Mouse (Mus musculus) limb, embryonic 11.5 days (tissue): ENCODE data around the gene Rpl9-ps1. TPM values are rescaled to one million over a fixed set of nuclear protein-coding genes. Genes with fewer than 3 reads are reported as not detected.

Experiments used
- ATAC-seq: fragments of 200-750 bp; cut with Nextera tagmentation; 2 replicates; pipeline ENCODE4 v1.8.0; 2017; ENCODE audit warnings: low read depth; ENCODE audit not compliant: insufficient number of reproducible peaks, low FRiP score, low TSS enrichment
- DNase-seq: peaks from one replicate; pipeline ENCODE4 v3.0.0-alpha.2; 2015; ENCODE audit warnings: low spot score
- H3K27ac ChIP-seq: fragments of 300-500 bp; sonication (generic); replicated peaks from 2 replicates; pipeline ENCODE4 v1.5.1; 2014; ENCODE audit warnings: low read depth, mild to moderate bottlenecking, low read length
- H3K27me3 ChIP-seq: fragments of 300-500 bp; sonication (generic); 2 replicates; pipeline ENCODE4 v1.6.1; 2014; ENCODE audit warnings: mild to moderate bottlenecking, low read length, mixed read lengths; ENCODE audit not compliant: control insufficient read depth, insufficient read depth
- H3K36me3 ChIP-seq: fragments of 300-500 bp; sonication (generic); 2 replicates; pipeline ENCODE4 v1.6.1; 2014; ENCODE audit warnings: mild to moderate bottlenecking, low read length, moderate library complexity, mixed read lengths; ENCODE audit not compliant: control insufficient read depth, insufficient read depth
- H3K4me1 ChIP-seq: fragments of 300-500 bp; sonication (generic); 2 replicates; pipeline ENCODE4 v1.6.1; 2014; ENCODE audit warnings: low read length, mixed read lengths; ENCODE audit not compliant: control insufficient read depth, insufficient read depth
- H3K4me2 ChIP-seq: fragments of 300-500 bp; sonication (generic); 2 replicates; pipeline ENCODE4 v1.6.1; 2014; ENCODE audit warnings: low read depth, mild to moderate bottlenecking, moderate library complexity; ENCODE audit not compliant: severe bottlenecking
- H3K4me3 ChIP-seq: fragments of 300-500 bp; sonication (generic); 2 replicates; pipeline ENCODE4 v1.5.1; 2014; ENCODE audit warnings: low read depth, low read length
- H3K9ac ChIP-seq: fragments of 300-500 bp; sonication (generic); 2 replicates; pipeline ENCODE4 v1.6.1; 2014; ENCODE audit warnings: mild to moderate bottlenecking, low read length
- H3K9me3 ChIP-seq: fragments of 300-500 bp; sonication (generic); 2 replicates; pipeline ENCODE4 v1.6.1; 2016; ENCODE audit warnings: low read length; ENCODE audit not compliant: control insufficient read depth
- WGBS: fragments of 180-500 bp; shearing (Covaris S2); extraction: QIAGEN DNeasy Blood & Tissue Kit; methylation state at CpG from one replicate; pipeline ENCODE4 v1.1.7; 2014; 5-methylcytosine and 5-hydroxymethylcytosine counted together
- polyA plus RNA-seq: library from polyadenylated mRNA; unstranded; fragments of >200 nt; fragmentation: Nextera tagmentation; extraction: Ambion mirVana; gene quantifications from 2 replicates; pipeline ENCODE4 v1.2.1, GENCODE M21; 2014

Rpl9-ps1 gene
- polyA plus RNA-seq, 1 experiment from 2014 or later: not detected

DNA sequence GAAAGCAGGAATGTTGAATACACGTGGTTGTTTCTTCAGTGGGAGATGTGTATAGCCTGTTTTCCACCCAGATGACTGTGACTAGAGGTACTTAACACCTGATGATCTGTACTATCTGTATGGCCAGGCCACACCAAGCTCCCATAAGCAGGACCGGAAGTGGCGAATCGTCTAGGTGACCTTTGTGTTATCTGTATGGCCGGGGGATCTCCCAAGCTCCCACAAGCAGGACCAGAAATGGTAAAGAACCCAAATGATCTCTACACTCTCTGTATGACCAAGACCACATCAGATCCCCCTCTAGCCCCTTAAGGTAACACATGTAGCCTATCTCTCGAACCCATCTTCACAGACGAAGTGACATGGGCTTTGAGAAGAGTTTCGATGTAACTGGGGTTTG is 9.2 kb upstream of the Rpl9-ps1 start:
- H3K27ac ChIP-seq: no peak overlapping the region
- ATAC-seq: no peak
- H3K36me3 ChIP-seq: no peaks in the 10 kb centered on the region
- no peak overlapping the region for H3K9ac ChIP-seq
- H3K9me3 ChIP-seq: no peaks in the 10 kb centered on the region
- no peak for DNase-seq
- no peak overlapping the region for H3K4me3 ChIP-seq
- WGBS: 90% methylated on average over 8 of the region's 8 CpGs
- H3K27me3 ChIP-seq: no peaks in the 10 kb centered on the region
- no peaks in the 10 kb centered on the region for H3K4me1 ChIP-seq
- H3K4me2 ChIP-seq: no peak overlapping the region

DNA sequence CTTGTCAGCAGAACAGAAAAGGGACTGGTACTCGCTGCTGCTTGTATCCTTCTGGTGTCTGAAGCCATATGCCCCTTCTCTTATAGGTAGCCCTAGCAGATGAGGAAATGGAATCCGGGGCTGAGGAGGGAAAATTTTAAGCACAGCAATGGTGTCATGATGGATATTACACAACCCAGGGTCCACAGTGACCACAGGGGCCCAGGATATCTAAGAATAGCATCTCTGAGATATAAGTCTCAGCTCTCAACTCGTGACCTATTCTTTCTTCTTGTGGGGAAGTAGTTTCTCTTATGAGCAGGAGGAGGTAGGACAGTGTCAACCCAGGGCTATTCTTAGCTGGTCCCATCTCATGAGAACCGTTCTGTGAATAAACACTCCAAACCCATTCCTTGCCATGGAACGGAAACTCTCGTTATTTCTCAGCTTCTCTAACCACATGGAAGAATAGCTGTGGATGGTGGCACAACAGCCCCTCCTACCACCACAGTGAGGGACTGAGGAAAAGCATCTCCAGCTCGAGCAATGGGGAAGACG is 4.0 kb upstream of the Rpl9-ps1 start, which contains the start of gene Ccl3:
Gene Ccl3 (minus strand): TSS at position 51 of the 537 bp plus-strand sequence.
- H3K9ac ChIP-seq: no peak within 1 kb of the TSS
- H3K27me3 ChIP-seq: no peaks in the 10 kb centered on the region
- H3K36me3 ChIP-seq: no peaks in the 10 kb centered on the region
- no peak within 1 kb of the TSS for H3K27ac ChIP-seq
- no peaks in the 10 kb centered on the region for H3K4me1 ChIP-seq
- ATAC-seq (no peak), DNase-seq (no peak)
- H3K4me2 ChIP-seq: no peak within 1 kb of the TSS
- H3K9me3 ChIP-seq: no peaks in the 10 kb centered on the region
- H3K4me3 ChIP-seq: no peak within 1 kb of the TSS
- 82% methylated on average over 8 of the region's 8 CpGs for WGBS

DNA sequence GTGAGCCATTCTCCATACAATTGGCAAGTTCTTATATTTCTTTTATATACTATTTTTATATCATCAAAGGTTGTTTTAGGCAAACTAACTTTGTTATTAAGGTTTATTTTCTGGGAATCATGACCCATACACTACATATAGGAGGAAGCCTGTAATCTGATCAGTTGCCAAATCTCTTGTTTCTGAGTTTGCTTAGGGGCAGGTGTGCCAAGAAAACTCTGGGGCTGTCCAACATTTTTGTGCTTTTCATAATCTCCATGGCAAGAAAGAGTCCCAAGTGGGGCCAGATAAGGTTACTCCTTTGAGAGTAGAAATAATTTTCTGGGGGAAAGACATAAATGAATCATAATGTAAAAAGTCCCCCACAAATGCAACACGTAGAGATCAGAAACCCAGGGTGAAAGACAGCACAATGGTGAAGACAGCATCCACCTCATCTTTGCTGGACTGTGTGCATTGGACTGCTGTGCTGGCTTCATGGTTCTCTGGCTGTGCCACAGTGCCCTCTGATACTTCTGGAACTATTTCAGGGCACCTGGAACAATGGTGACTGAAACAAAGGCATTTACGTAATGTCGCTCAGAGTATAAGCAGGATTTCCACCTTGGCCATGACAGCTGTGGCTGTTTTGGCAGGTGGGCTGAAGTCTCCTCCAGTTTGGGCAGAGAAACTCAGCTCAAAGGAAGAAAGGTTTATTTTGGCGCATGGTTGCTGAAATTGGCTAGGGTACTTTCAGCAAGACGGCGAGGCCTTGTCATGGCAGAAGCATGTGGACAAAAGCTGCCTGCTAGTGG is 1.1 kb upstream of the Rpl9-ps1 start:
- Histone ChIP-seq H3K4me3 (no peak overlapping the region), H3K4me1 (no peaks in the 10 kb centered on the region), H3K27me3 (no peaks in the 10 kb centered on the region), H3K27ac (no peak overlapping the region), H3K9me3 (no peaks in the 10 kb centered on the region), H3K4me2 (no peak overlapping the region), H3K9ac (no peak overlapping the region), H3K36me3 (no peaks in the 10 kb centered on the region)
- DNase-seq: no peak
- 93% methylated on average over 6 of the region's 6 CpGs for WGBS
- no peak for ATAC-seq

DNA sequence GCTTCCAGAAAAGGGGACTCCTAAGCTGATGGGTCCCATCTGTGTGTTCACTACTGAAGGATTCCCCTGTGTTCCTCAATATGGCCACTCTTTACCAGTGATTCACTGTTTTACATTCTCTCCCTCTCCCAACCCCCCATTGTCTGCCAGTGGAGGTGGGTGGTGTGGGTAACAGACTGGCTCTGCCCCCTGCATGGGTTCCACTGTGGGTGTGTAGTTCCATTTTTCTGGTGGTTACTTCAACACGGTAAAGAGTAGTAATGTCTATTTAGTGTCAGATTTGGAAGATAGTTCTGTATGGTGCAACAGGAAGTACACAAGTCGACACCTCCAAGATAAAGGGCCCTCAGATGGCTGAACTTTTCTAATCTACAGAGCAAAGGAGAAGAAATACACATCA is 4.2 kb downstream of the Rpl9-ps1 start:
- DNase-seq (no peak), ATAC-seq (no peak)
- WGBS: 86% methylated on average over 2 of the region's 2 CpGs
- Histone ChIP-seq H3K4me3 (no peak overlapping the region), H3K27me3 (no peaks in the 10 kb centered on the region), H3K4me1 (no peaks in the 10 kb centered on the region), H3K9ac (no peak overlapping the region), H3K27ac (no peak overlapping the region), H3K9me3 (no peaks in the 10 kb centered on the region), H3K36me3 (no peaks in the 10 kb centered on the region), H3K4me2 (no peak overlapping the region)

DNA sequence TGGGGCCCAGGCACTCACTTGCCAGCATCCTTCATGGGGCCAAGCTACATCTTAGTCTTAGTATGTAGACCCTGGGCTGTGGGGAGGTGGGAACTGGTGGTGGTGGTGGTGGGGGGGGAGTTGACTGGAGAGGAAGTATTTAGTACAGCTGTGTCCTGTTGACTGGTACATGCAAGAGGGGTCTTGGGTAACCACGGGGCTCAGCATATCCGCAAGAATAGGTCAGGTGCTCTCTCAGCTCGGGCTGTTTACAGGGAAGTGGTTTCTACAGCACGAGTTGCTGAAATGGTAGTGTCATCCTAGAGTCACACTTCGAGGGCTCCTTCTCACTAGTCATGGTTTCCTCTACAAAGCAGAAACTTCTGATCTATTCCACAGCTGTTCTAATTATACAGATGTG is 5.3 kb downstream of the Rpl9-ps1 start:
- ATAC-seq: no peak

DNA sequence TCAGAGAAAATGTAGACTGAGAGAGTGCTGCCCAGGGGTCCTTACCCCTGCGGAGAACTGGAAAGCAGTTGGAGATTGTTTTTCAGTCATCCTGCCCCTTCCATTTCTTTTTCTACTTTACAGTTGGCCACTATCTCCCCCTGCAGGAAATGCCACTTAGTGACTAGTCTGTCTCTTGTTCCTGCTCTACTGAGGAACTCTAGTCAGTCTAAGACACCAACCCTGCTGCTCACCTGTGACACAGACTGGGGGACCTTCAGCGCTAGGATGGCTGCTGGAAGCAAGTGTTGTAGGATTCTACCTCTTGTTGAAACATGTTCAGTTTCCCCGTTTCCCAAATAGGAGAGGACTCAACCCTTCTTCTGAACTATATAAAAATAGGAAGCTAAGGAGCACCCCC is 5.9 kb downstream of the Rpl9-ps1 start:
- no peak overlapping the region for H3K4me2 ChIP-seq
- H3K27me3 ChIP-seq: no peaks in the 10 kb centered on the region
- ATAC-seq: no peak
- 71% methylated on average over 3 of the region's 3 CpGs for WGBS
- H3K4me3 ChIP-seq: no peak overlapping the region
- H3K4me1 ChIP-seq: no peaks in the 10 kb centered on the region
- no peak overlapping the region for H3K27ac ChIP-seq
- no peaks in the 10 kb centered on the region for H3K36me3 ChIP-seq
- DNase-seq: no peak
- no peak overlapping the region for H3K9ac ChIP-seq
- H3K9me3 ChIP-seq: no peaks in the 10 kb centered on the region

More for the DNA sequence above, 5.3 kb downstream of the Rpl9-ps1 start:
- 79% methylated on average over 5 of the region's 5 CpGs for WGBS
- H3K36me3 ChIP-seq: no peaks in the 10 kb centered on the region
- H3K9ac ChIP-seq: no peak overlapping the region
- H3K27me3 ChIP-seq: no peaks in the 10 kb centered on the region
- no peaks in the 10 kb centered on the region for H3K9me3 ChIP-seq
- no peak overlapping the region for H3K4me3 ChIP-seq
- H3K4me2 ChIP-seq: no peak overlapping the region
- no peaks in the 10 kb centered on the region for H3K4me1 ChIP-seq
- no peak for DNase-seq
- H3K27ac ChIP-seq: no peak overlapping the region

DNA sequence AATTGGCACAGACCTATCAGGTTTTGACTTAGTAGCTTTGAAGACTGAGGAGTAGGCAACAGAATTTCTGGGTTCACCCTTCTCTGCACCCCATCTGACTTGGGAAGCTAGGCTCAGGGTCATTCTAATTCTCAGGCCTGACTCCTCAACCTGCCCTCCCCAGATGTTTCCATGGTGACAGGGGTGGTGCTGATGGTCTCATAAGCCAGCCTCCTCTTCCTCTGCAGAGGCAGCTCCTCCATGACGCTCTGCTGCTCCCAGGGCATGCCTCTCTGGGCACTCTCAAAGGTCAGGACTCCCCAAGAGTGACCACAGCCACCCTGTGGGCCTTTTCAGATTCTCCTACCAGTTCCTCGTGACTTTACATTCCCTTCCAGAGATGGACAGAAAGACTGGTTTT is 6.5 kb downstream of the Rpl9-ps1 start:
- Histone ChIP-seq H3K9ac (no peak overlapping the region), H3K4me2 (no peak overlapping the region), H3K36me3 (no peaks in the 10 kb centered on the region), H3K4me1 (no peaks in the 10 kb centered on the region), H3K27ac (no peak overlapping the region), H3K9me3 (no peaks in the 10 kb centered on the region), H3K27me3 (no peaks in the 10 kb centered on the region), H3K4me3 (no peak overlapping the region)
- 59% methylated on average over 2 of the region's 2 CpGs for WGBS
- no peak for DNase-seq
- ATAC-seq: no peak

DNA sequence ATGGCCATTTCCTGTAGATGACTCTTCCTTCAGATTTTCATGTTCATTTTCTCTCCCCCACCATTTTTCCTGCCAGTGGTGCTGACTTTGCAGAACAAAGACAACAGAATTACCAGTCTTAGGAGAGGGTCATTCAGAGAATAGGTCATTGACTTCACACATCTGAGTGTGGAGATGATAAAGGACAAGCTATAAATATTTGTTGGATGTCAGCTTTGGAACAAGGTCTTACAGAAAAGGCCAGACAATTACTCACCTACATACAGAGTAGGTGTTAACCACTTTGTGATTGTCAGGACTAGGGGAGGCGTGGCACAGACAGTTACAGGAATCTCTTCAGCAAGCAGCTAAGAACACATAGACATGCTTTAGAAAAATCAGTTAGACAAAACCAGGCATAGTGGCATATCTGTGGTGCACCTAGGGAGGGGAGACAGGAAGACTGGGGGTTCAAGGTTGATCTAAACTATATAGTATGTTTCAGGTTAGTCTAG is 8.6 kb downstream of the Rpl9-ps1 start:
- DNase-seq (no peak), ATAC-seq (no peak)
- H3K4me1 ChIP-seq: no peaks in the 10 kb centered on the region
- 77% methylated on average over 1 of the region's 1 CpGs for WGBS
- H3K4me3 ChIP-seq: no peak overlapping the region
- H3K27me3 ChIP-seq: no peaks in the 10 kb centered on the region
- H3K4me2 ChIP-seq: no peak overlapping the region
- no peak overlapping the region for H3K9ac ChIP-seq
- H3K9me3 ChIP-seq: no peaks in the 10 kb centered on the region
- H3K27ac ChIP-seq: no peak overlapping the region
- no peaks in the 10 kb centered on the region for H3K36me3 ChIP-seq
